Mouse (Mus musculus) kidney, embryonic 15.5 days (tissue): ENCODE data around the gene Cep41. TPM values are rescaled to one million over a fixed set of nuclear protein-coding genes. Genes with fewer than 3 reads are reported as not detected.
A peak's percentile ranks its signal among the peaks of the same experiment; 100 is the strongest.

Source experiments
- ATAC-seq: fragments of 200-750 bp; cut with Nextera tagmentation; replicated peaks from 2 replicates; pipeline ENCODE4 v1.8.0; 2017; ENCODE audit warnings: moderate TSS enrichment; ENCODE audit not compliant: low FRiP score
- H3K27ac ChIP-seq: fragments of 300-500 bp; sonication (generic); 2 replicates; pipeline ENCODE4 v1.5.1; 2015; ENCODE audit warnings: mild to moderate bottlenecking, inconsistent platforms
- H3K27me3 ChIP-seq: fragments of 300-500 bp; sonication (generic); 2 replicates; pipeline ENCODE4 v1.6.1; 2015; ENCODE audit warnings: inconsistent platforms
- H3K36me3 ChIP-seq: fragments of 300-500 bp; sonication (generic); 2 replicates; pipeline ENCODE4 v1.6.1; 2015; ENCODE audit warnings: inconsistent platforms
- H3K4me1 ChIP-seq: fragments of 300-500 bp; sonication (generic); 2 replicates; pipeline ENCODE4 v1.6.1; 2015; ENCODE audit warnings: inconsistent platforms
- H3K4me2 ChIP-seq: fragments of 300-500 bp; sonication (generic); 2 replicates; pipeline ENCODE4 v1.6.1; 2015; ENCODE audit warnings: moderate library complexity, mild to moderate bottlenecking, inconsistent platforms
- H3K4me3 ChIP-seq: fragments of 300-500 bp; sonication (generic); replicated peaks from 2 replicates; pipeline ENCODE4 v1.5.1; 2015; ENCODE audit warnings: mild to moderate bottlenecking, inconsistent platforms
- H3K9ac ChIP-seq: fragments of 300-500 bp; sonication (generic); 2 replicates; pipeline ENCODE4 v1.6.1; 2015; ENCODE audit warnings: mild to moderate bottlenecking, inconsistent platforms
- H3K9me3 ChIP-seq: fragments of 300-500 bp; sonication (generic); replicated peaks from 2 replicates; pipeline ENCODE4 v1.6.1; 2016; ENCODE audit warnings: inconsistent platforms
- WGBS: fragments of 180-500 bp; shearing (Covaris S2); methylation state at CpG from one replicate; pipeline ENCODE4 v1.1.7; 2015; ENCODE audit warnings: mixed read lengths; 5-methylcytosine and 5-hydroxymethylcytosine counted together
- polyA plus RNA-seq: library from polyadenylated mRNA; unstranded; fragments of >200 nt; fragmentation: Nextera tagmentation; extraction: Ambion mirVana; gene quantifications from 2 replicates; pipeline ENCODE4 v1.2.1, GENCODE M21; 2015

The Cep41 gene
- polyA plus RNA-seq, 1 experiment from 2014 or later: 23.5 TPM

DNA sequence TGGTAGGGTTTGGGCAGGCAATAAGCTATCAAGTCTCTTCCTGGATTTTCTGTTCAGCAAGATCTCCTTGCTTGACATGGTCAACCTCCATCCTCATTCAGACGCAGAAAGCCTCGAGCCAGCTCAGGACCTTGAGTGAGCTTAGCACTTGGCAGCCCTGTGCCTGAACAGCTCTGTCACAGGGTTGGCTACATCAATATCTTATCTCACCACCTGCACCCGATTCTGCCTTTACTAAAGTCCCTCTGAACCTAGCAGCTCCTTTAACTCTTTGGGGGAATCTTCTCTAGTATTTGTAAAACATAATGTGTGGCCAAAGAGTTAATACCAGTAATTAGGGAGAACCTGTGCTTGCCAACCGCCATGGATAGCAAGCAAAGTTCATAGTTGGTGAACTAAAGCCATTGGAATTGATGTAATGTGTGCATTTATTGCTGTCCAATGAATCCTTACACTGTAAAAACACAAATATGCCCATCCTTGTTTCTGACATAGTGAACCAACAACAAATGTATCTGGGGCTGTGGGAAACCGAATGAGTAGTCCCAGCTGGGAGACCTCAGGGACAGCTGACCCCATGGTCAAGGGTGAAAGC, 54.8 kb downstream of the Cep41 start, which contains the start of gene Cpa1:
Cpa1 (plus strand) TSS at position 545 of the 595 bp plus-strand sequence.
- WGBS: 72% methylated on average over 5 of the region's 5 CpGs
- Histone ChIP-seq H3K27me3 (no peaks in the 10 kb centered on the region), H3K27ac (peak within 1 kb of the TSS; percentile 14; the same call in 1 of the 2 replicates), H3K4me2 (no peak within 1 kb of the TSS), H3K36me3 (no peaks in the 10 kb centered on the region), H3K4me1 (peaks cover 46% of the 10 kb centered on the region), H3K9me3 (no peaks in the 10 kb centered on the region), H3K4me3 (no peak within 1 kb of the TSS), H3K9ac (no peak within 1 kb of the TSS)
- no peak for ATAC-seq

DNA sequence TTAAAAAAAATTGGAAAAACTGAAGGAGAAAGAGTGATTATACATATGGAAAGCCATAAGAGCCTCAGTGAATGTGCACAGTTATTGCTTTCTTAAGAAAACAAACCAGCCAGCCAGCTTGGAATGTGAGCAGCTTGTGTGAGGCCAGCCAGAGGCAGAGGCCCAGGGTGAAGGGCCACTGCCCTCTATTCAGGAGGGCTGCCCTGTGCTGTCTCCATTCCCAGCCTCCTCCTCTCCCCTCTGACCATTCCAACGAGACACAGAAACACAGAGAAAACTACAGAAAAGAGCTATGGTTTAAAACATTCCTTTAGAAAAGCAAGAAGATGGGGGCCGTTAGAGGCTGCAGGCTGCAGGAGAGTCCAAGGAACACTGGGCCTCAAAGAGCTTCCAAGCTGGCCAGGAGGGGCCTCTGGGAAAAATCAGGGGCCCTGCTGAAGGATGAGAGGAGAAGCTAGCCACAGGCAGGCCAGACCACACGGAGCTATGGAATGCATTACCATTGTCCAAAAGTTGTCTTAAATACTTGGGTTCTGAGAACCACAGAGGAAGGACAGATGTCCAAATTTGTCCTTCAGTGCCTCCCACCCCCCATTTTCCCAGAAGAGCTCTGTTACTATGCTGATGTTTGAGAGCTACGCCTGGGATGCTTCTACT, 57.2 kb downstream of the Cep41 start:
- peak; percentile 80 for ATAC-seq
- Histone ChIP-seq H3K27ac (peak overlapping the region; percentile 89), H3K27me3 (no peaks in the 10 kb centered on the region), H3K4me1 (peaks cover 37% of the 10 kb centered on the region), H3K9ac (no peak overlapping the region), H3K4me3 (no peak overlapping the region), H3K4me2 (no peak overlapping the region), H3K9me3 (no peaks in the 10 kb centered on the region), H3K36me3 (no peaks in the 10 kb centered on the region)
- WGBS: 32% methylated on average over 4 of the region's 4 CpGs

DNA sequence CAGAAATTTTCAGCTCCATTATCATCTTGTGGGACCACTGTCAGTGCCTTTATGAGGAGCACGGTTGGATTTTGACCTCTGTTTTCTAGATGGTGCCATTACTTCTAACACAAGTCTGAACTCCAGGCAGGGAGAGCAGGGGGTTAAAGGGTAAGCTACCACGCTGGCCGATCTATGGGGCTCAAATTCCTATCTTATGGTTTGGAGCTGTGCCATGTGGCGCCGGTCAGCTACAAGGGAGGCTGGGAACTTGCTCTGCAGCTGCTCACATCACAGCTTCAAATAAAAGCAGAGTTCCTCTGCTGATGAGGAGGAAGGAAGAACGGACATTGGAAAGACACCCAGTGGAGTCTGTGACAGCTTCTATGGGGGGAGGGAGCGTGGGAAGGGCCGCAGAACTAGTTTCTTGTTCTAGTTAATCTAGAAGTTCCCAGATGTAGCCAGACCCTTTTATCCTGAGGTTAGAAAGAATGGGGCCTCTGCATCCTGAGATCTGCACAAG, 58.1 kb downstream of the Cep41 start:
- WGBS: 18% methylated on average over 8 of the region's 8 CpGs
- Histone ChIP-seq H3K27ac (peak overlapping the region; percentile 85), H3K4me1 (peaks cover 37% of the 10 kb centered on the region), H3K4me2 (no peak overlapping the region), H3K9ac (no peak overlapping the region), H3K27me3 (no peaks in the 10 kb centered on the region), H3K9me3 (no peaks in the 10 kb centered on the region), H3K4me3 (no peak overlapping the region), H3K36me3 (no peaks in the 10 kb centered on the region)
- no peak for ATAC-seq

DNA sequence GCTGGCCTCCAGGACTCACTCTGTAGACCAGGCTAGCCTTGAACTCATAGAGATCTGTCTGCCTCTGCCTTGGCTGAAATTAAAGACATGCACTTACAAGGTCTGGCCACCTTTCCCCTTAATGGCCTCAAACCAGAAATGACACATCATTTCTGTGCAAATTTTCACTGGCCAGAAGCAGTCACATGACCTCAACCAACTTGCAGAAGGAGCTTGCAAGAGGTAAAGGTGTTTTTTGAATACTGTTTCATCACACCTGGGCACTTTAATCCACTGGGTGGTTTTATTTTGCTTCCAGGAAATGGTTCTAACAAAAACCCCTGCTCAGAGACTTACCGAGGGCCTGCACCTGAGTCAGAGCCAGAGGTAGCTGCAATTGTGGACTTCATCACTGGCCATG, 63.6 kb downstream of the Cep41 start:
- H3K4me2 ChIP-seq: no peak overlapping the region
- ATAC-seq: no peak
- no peaks in the 10 kb centered on the region for H3K9me3 ChIP-seq
- H3K9ac ChIP-seq: no peak overlapping the region
- peaks cover 17% of the 10 kb centered on the region for H3K4me1 ChIP-seq
- 82% methylated on average over 1 of the region's 1 CpGs for WGBS
- no peaks in the 10 kb centered on the region for H3K27me3 ChIP-seq
- no peak overlapping the region for H3K4me3 ChIP-seq
- no peak overlapping the region for H3K27ac ChIP-seq
- H3K36me3 ChIP-seq: no peaks in the 10 kb centered on the region

DNA sequence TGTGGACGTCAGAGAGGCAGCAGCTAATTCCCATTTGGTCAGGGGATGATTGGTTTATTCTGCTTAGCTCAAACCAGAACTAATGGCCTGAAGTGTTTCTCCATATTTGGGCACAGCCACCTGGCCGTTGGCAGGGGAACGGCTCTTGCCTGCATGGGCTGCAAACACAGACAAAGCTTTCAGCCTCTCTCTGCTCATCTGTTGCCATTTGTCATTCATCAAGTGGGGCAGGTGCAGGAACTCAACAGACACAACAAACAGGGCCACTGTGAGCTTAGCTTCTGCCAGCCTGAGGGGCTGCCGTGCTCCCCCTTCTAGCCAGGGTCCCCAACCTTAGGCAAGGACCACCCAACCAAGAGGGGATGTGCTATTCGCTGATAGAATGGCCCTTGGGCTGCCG, 65.4 kb downstream of the Cep41 start:
- Histone ChIP-seq H3K9ac (no peak overlapping the region), H3K36me3 (no peaks in the 10 kb centered on the region), H3K27ac (0 out of 2 replicates have a peak overlapping the region, but pooled peaks have one; percentile 9), H3K4me3 (no peak overlapping the region), H3K9me3 (no peaks in the 10 kb centered on the region), H3K4me1 (peaks cover 14% of the 10 kb centered on the region), H3K27me3 (no peaks in the 10 kb centered on the region), H3K4me2 (no peak overlapping the region)
- ATAC-seq: no peak
- WGBS: 25% methylated on average over 6 of the region's 6 CpGs

DNA sequence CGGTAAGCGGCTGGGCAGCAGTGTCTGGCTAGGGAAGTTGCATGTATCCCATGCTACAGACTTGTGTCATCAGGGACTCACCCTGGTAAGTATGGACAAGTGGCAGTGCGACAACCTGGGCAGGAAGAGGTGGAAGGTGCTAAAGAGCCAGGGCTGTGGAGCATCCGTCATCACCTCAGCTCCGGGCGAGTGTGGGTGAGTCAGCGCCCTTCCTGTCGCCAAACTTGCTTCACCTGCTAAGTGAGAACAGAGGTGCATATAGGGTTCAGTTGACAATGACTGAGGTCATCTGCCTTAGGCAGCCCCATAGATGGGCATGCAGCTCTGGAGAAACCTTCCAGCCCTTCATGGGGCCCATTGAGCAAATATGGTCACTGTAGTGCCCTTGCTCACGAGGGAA, 68.8 kb downstream of the Cep41 start:
- no peaks in the 10 kb centered on the region for H3K27me3 ChIP-seq
- H3K36me3 ChIP-seq: no peaks in the 10 kb centered on the region
- no peak overlapping the region for H3K9ac ChIP-seq
- H3K4me2 ChIP-seq: no peak overlapping the region
- no peaks in the 10 kb centered on the region for H3K9me3 ChIP-seq
- ATAC-seq: no peak
- H3K4me3 ChIP-seq: no peak overlapping the region
- H3K27ac ChIP-seq: no peak overlapping the region
- peaks cover 7% of the 10 kb centered on the region for H3K4me1 ChIP-seq
- 93% methylated on average over 9 of the region's 9 CpGs for WGBS

- Histone ChIP-seq H3K9me3 (no peaks in the 10 kb centered on the region), H3K27me3 (no peaks in the 10 kb centered on the region), H3K9ac (no peak overlapping the region), H3K36me3 (no peaks in the 10 kb centered on the region), H3K4me2 (no peak overlapping the region), H3K27ac (no peak overlapping the region), H3K4me1 (peaks cover 22% of the 10 kb centered on the region), H3K4me3 (no peak overlapping the region)
- ATAC-seq: no peak
- WGBS: 72% methylated on average over 4 of the region's 4 CpGs
Measured at GRCm38 (mm10) chr6:30621986-30622389, 71.6 kb downstream of the Cep41 start.

GRCm38 (mm10) chr6:30620994-30621393, 72.6 kb downstream of the Cep41 start:
- H3K9ac ChIP-seq: no peak overlapping the region
- H3K36me3 ChIP-seq: no peaks in the 10 kb centered on the region
- ATAC-seq: no peak
- no peaks in the 10 kb centered on the region for H3K9me3 ChIP-seq
- peaks cover 32% of the 10 kb centered on the region for H3K4me1 ChIP-seq
- WGBS: 86% methylated on average over 6 of the region's 6 CpGs
- H3K4me2 ChIP-seq: no peak overlapping the region
- no peaks in the 10 kb centered on the region for H3K27me3 ChIP-seq
- no peak overlapping the region; the same call in 1 of the 2 replicates for H3K27ac ChIP-seq
- H3K4me3 ChIP-seq: no peak overlapping the region

DNA sequence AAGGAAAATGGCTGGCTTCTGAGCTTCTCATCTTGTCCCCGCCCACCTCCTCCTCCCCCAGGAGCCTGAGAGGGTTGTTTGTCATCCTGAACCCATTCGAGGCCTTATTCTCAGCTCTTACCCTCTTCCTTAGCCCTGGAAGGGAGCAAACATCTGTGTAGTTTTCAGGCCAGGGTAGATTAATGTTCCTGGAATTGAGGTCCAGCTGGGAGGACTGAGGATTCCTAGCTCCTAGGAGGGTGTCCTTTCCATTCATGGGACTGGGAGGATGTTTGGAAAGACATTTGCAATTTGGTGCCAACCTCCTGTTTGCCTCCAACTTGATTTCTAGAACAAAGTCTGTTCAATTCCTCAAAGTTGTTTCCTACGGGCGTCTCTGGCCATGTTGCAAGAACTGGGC, 73.0 kb downstream of the Cep41 start:
- WGBS: 75% methylated on average over 4 of the region's 4 CpGs
- no peak overlapping the region for H3K9ac ChIP-seq
- ATAC-seq: no peak
- no peak overlapping the region for H3K4me3 ChIP-seq
- no peak overlapping the region for H3K4me2 ChIP-seq
- H3K27ac ChIP-seq: peak overlapping the region; percentile 24; the same call in 1 of the 2 replicates
- H3K4me1 ChIP-seq: peaks cover 36% of the 10 kb centered on the region
- H3K27me3 ChIP-seq: no peaks in the 10 kb centered on the region
- no peaks in the 10 kb centered on the region for H3K36me3 ChIP-seq
- no peaks in the 10 kb centered on the region for H3K9me3 ChIP-seq

DNA sequence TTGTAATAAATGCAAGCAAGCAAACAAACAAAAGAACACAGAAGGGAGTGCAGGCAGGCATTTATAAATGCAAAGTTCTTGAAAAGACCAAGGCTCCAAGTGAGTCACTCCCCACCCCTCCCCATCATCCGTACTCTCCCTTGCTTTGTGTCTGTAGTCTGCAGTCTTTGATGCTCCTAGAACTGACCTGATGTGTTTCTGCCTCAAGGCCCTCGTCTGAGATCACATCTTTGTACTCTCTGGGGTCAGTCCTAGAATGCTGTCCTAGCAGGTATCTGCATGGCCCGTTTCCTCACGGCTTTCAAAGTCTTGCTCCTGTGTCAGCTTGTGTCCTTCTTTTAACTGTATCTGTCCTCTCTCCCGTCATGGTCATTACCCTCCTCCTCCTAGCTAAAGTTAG, 73.9 kb downstream of the Cep41 start:
- no peak for ATAC-seq
- peaks cover 37% of the 10 kb centered on the region for H3K4me1 ChIP-seq
- 81% methylated on average over 5 of the region's 5 CpGs for WGBS
- no peak overlapping the region for H3K4me3 ChIP-seq
- H3K27me3 ChIP-seq: no peaks in the 10 kb centered on the region
- H3K36me3 ChIP-seq: no peaks in the 10 kb centered on the region
- H3K27ac ChIP-seq: no peak overlapping the region
- H3K4me2 ChIP-seq: no peak overlapping the region
- no peaks in the 10 kb centered on the region for H3K9me3 ChIP-seq
- H3K9ac ChIP-seq: no peak overlapping the region

GRCm38 (mm10) chr6:30618735-30619134, 74.8 kb downstream of the Cep41 start:
- peak overlapping the region; percentile 60; the same call in 1 of the 2 replicates for H3K27ac ChIP-seq
- peaks cover 37% of the 10 kb centered on the region for H3K4me1 ChIP-seq
- no peaks in the 10 kb centered on the region for H3K9me3 ChIP-seq
- no peak overlapping the region for H3K9ac ChIP-seq
- ATAC-seq: no peak
- no peak overlapping the region for H3K4me3 ChIP-seq
- 0 out of 2 replicates have a peak overlapping the region, but pooled peaks have one; percentile 3 for H3K4me2 ChIP-seq
- H3K27me3 ChIP-seq: no peaks in the 10 kb centered on the region
- H3K36me3 ChIP-seq: no peaks in the 10 kb centered on the region
- WGBS: 43% methylated on average over 6 of the region's 6 CpGs

GRCm38 (mm10) chr6:30617959-30618590, 75.5 kb downstream of the Cep41 start:
- Histone ChIP-seq H3K4me3 (peak overlapping the region; percentile 19), H3K9ac (no peak overlapping the region), H3K9me3 (no peaks in the 10 kb centered on the region), H3K27me3 (no peaks in the 10 kb centered on the region), H3K4me2 (peak overlapping the region; percentile 53), H3K36me3 (no peaks in the 10 kb centered on the region), H3K27ac (peak overlapping the region; percentile 78), H3K4me1 (peaks cover 37% of the 10 kb centered on the region)
- peak; percentile 77 for ATAC-seq
- 19% methylated on average over 18 of the region's 18 CpGs for WGBS
